Mouse (Mus musculus) MEL (cell line): ENCODE measurements around the gene Rbm18. TPM values are rescaled to one million over a fixed set of nuclear protein-coding genes. Genes with fewer than 3 reads are reported as not detected.

Experiments used
- DNase-seq: peaks from one replicate; pipeline ENCODE4 v3.0.0; 2011; ENCODE audit warnings: low read depth, low spot score
- H3K27ac ChIP-seq: 2 replicates; pipeline ENCODE4 v1.5.1; 2012; ENCODE audit warnings: low read depth, mild to moderate bottlenecking, control low read depth, low read length, moderate library complexity; ENCODE audit not compliant: control insufficient read depth
- H3K27me3 ChIP-seq, 2 experiments: fragments of 150-350 bp in 1 of 2; sonication (generic) in 1 of 2; 2 replicates each; pipeline ENCODE4 v1.6.1; 2012; ENCODE audit warnings: low read length in 2 of 2, mild to moderate bottlenecking in 2 of 2, improper control_type of control experiment in 1 of 2, moderate library complexity in 1 of 2; ENCODE audit not compliant: insufficient read depth in 2 of 2, control insufficient read depth in 1 of 2
- H3K36me3 ChIP-seq, 2 experiments: 2 replicates each; pipeline ENCODE4 v1.6.1; 2012 to 2014; ENCODE audit warnings: low read length in 2 of 2, improper control_type of control experiment in 1 of 2, inconsistent platforms in 1 of 2, mild to moderate bottlenecking in 1 of 2; ENCODE audit not compliant: insufficient read depth in 2 of 2, control insufficient read depth in 1 of 2
- H3K4me1 ChIP-seq, 2 experiments: fragments of 150-350 bp in 1 of 2; sonication (generic) in 1 of 2; 2 replicates each; pipeline ENCODE4 v1.6.1; 2012; ENCODE audit warnings: low read length in 2 of 2, improper control_type of control experiment in 1 of 2, mild to moderate bottlenecking in 1 of 2; ENCODE audit not compliant: insufficient read depth in 2 of 2, control insufficient read depth in 1 of 2
- H3K4me3 ChIP-seq, 2 experiments: fragments of 150-350 bp in 1 of 2; sonication (generic) in 1 of 2; 2 replicates each; pipeline ENCODE4 v1.5.1; 2012; ENCODE audit warnings: low read depth in 2 of 2, low read length in 2 of 2, mild to moderate bottlenecking in 2 of 2, moderate library complexity in 2 of 2, control low read depth in 1 of 2, improper control_type of control experiment in 1 of 2; ENCODE audit not compliant: control insufficient read depth in 1 of 2, insufficient read depth in 1 of 2
- H3K79me2 ChIP-seq: 2 replicates; pipeline ENCODE4 v1.6.1; 2012; ENCODE audit warnings: mild to moderate bottlenecking, low read length, moderate library complexity; ENCODE audit not compliant: control insufficient read depth, poor library complexity, insufficient read depth
- H3K9ac ChIP-seq: 2 replicates; pipeline ENCODE4 v1.6.1; 2012; ENCODE audit warnings: low read depth, mild to moderate bottlenecking, control low read depth, low read length, moderate library complexity; ENCODE audit not compliant: control insufficient read depth, poor library complexity, severe bottlenecking
- H3K9me3 ChIP-seq: fragments of 150-350 bp; sonication (generic); replicated peaks from 2 replicates; pipeline ENCODE4 v1.6.1; 2012; ENCODE audit warnings: mild to moderate bottlenecking, low read length, improper control_type of control experiment, moderate library complexity; ENCODE audit not compliant: insufficient read depth
- BHLHE40 ChIP-seq: IDR thresholded peaks from 2 replicates; pipeline ENCODE4 v1.6.1; 2012; ENCODE audit warnings: low read depth, mild to moderate bottlenecking, inconsistent platforms, low read length, improper control_type of control experiment, borderline replicate concordance
- CHD1 ChIP-seq: IDR thresholded peaks from 2 replicates; pipeline ENCODE4 v1.6.1; 2012; ENCODE audit warnings: low read depth, mild to moderate bottlenecking, inconsistent platforms, low read length, improper control_type of control experiment
- CHD2 ChIP-seq: IDR thresholded peaks from 2 replicates; pipeline ENCODE4 v1.6.1; 2011; ENCODE audit warnings: low read length, improper control_type of control experiment
- ELF1 ChIP-seq: IDR thresholded peaks from 2 replicates; pipeline ENCODE4 v1.6.1; 2014; ENCODE audit warnings: low read depth, mild to moderate bottlenecking, inconsistent platforms, low read length, improper control_type of control experiment, moderate library complexity
- ETS1 ChIP-seq: IDR thresholded peaks from 2 replicates; pipeline ENCODE4 v1.6.1; 2012; ENCODE audit warnings: low read depth, mild to moderate bottlenecking, inconsistent platforms, low read length, improper control_type of control experiment, moderate library complexity
- GATA1 ChIP-seq: IDR thresholded peaks from 2 replicates; pipeline ENCODE4 v1.6.1; 2011; ENCODE audit warnings: low read depth, low read length, improper control_type of control experiment
- HCFC1 ChIP-seq: IDR thresholded peaks from 2 replicates; pipeline ENCODE4 v1.6.1; 2012; ENCODE audit warnings: low read depth, mild to moderate bottlenecking, inconsistent platforms, low read length, improper control_type of control experiment, moderate library complexity
- JUND ChIP-seq: IDR thresholded peaks from 2 replicates; pipeline ENCODE4 v1.6.1; 2011; ENCODE audit warnings: low read depth, mild to moderate bottlenecking, improper control_type of control experiment, low read length
- KAT2A ChIP-seq: conservative IDR thresholded peaks from 2 replicates; pipeline ENCODE4 v1.6.1; 2012; ENCODE audit warnings: low read depth, low read length, improper control_type of control experiment, inconsistent platforms
- MAFK ChIP-seq: IDR thresholded peaks from 2 replicates; pipeline ENCODE4 v1.6.1; 2011; ENCODE audit warnings: low read depth, mild to moderate bottlenecking, low read length, improper control_type of control experiment, borderline replicate concordance
- MAZ ChIP-seq: IDR thresholded peaks from 2 replicates; pipeline ENCODE4 v1.6.1; 2012; ENCODE audit warnings: low read depth, mild to moderate bottlenecking, inconsistent platforms, low read length, improper control_type of control experiment
- MEF2A ChIP-seq: IDR thresholded peaks from 2 replicates; pipeline ENCODE4 v1.6.1; 2014; ENCODE audit warnings: low read depth, mild to moderate bottlenecking, inconsistent platforms, low read length, improper control_type of control experiment; ENCODE audit not compliant: poor library complexity, insufficient replicate concordance, severe bottlenecking; ENCODE audit errors: extremely low read depth
- MXI1 ChIP-seq: IDR thresholded peaks from 2 replicates; pipeline ENCODE4 v1.6.1; 2011; ENCODE audit warnings: mild to moderate bottlenecking, low read depth, low read length, improper control_type of control experiment
- MYB ChIP-seq: IDR thresholded peaks from 2 replicates; pipeline ENCODE4 v1.6.1; 2011; ENCODE audit warnings: mild to moderate bottlenecking, low read depth, low read length, improper control_type of control experiment
- MYC ChIP-seq: IDR thresholded peaks from 2 replicates; pipeline ENCODE4 v1.6.1; 2011; ENCODE audit warnings: low read depth, mild to moderate bottlenecking, low read length, improper control_type of control experiment, moderate library complexity
- POLR2A ChIP-seq, 2 experiments: IDR thresholded peaks; 2 replicates each; pipeline ENCODE4 v1.6.1; 2011 to 2012; ENCODE audit warnings: low read length in 2 of 2, mild to moderate bottlenecking in 2 of 2, control low read depth in 1 of 2, improper control_type of control experiment in 1 of 2, low read depth in 1 of 2, moderate library complexity in 1 of 2; ENCODE audit not compliant: control insufficient read depth in 1 of 2, insufficient read depth in 1 of 2, poor library complexity in 1 of 2
- POLR2AphosphoS2 ChIP-seq: IDR thresholded peaks from 2 replicates; pipeline ENCODE4 v1.6.1; 2011; ENCODE audit warnings: low read length, improper control_type of control experiment
- POLR2AphosphoS5 ChIP-seq: IDR thresholded peaks from 2 replicates; pipeline ENCODE4 v1.6.1; 2012; ENCODE audit warnings: low read depth, borderline replicate concordance, mild to moderate bottlenecking, inconsistent platforms, low read length, moderate library complexity, mixed read lengths
- TBP ChIP-seq: IDR thresholded peaks from 2 replicates; pipeline ENCODE4 v1.8.0; 2011; ENCODE audit warnings: low read depth, low read length, improper control_type of control experiment
- UBTF ChIP-seq: IDR thresholded peaks from 2 replicates; pipeline ENCODE4 v1.6.1; 2012; ENCODE audit warnings: low read depth, mild to moderate bottlenecking, inconsistent platforms, low read length, improper control_type of control experiment, moderate library complexity, borderline replicate concordance; ENCODE audit not compliant: insufficient read depth
- USF2 ChIP-seq, 2 experiments: IDR thresholded peaks; 2 replicates each; pipeline ENCODE4 v1.6.1; 2011 to 2012; ENCODE audit warnings: improper control_type of control experiment in 2 of 2, low read length in 2 of 2, borderline replicate concordance in 1 of 2, inconsistent platforms in 1 of 2, low read depth in 1 of 2, mild to moderate bottlenecking in 1 of 2; ENCODE audit not compliant: insufficient read depth in 1 of 2
- ZMIZ1 ChIP-seq: IDR thresholded peaks from 2 replicates; pipeline ENCODE4 v1.6.1; 2012; ENCODE audit warnings: low read depth, mild to moderate bottlenecking, inconsistent platforms, low read length, improper control_type of control experiment, moderate library complexity
- polyA plus RNA-seq, 2 experiments: library from polyadenylated mRNA; stranded (reverse) in 1 of 2; unstranded in 1 of 2; fragments of >175 nt in 1 of 2; fragments of >200 nt in 1 of 2; gene quantifications; 2 replicates each; pipeline versions ENCODE4 v1.2.1 to v1.2.4; 2012; ENCODE audit warnings: low replicate concordance in 2 of 2, low read depth in 1 of 2; ENCODE audit not compliant: insufficient read length in 2 of 2, insufficient read depth in 1 of 2, missing spikeins in 1 of 2
- total RNA-seq: library from RNA; depleted of rRNA; stranded (reverse); fragments of 300-350 nt; gene quantifications from 2 replicates; pipeline ENCODE4 v1.2.3, GENCODE M21; 2012

Gene Rbm18
- total and polyA plus RNA-seq, 3 experiments, result 16.7 to 20.1 TPM; not detected in 1

- H3K9me3 ChIP-seq, result no peaks in the 10 kb centered on the region
- no peak overlapping the region for H3K27ac ChIP-seq
- DNase-seq, result no peak
- H3K4me3 ChIP-seq, result no peak overlapping the region
- no peaks in the 10 kb centered on the region for H3K79me2 ChIP-seq
- H3K9ac ChIP-seq, result no peak overlapping the region
- no peaks in the 10 kb centered on the region for H3K27me3 ChIP-seq
- TF ChIP-seq GATA1 (no peak), CHD2 (no peak), POLR2AphosphoS5 (no peak), USF2 (IDR thresholded peaks at IDR 0.05; ENCODE audit: borderline replicate concordance in 1 of 2, insufficient read depth in 1 of 2, low read depth in 1 of 2, low read length in 2 of 2) (no peak), JUND (no peak), POLR2AphosphoS2 (no peak), UBTF (no peak), MXI1 (no peak), CHD1 (no peak), ETS1 (no peak), MYC (no peak), MYB (no peak), KAT2A (no peak), MEF2A (no peak), ELF1 (no peak), MAZ (no peak), TBP (no peak)
- H3K36me3 ChIP-seq, result no peaks in the 10 kb centered on the region
- H3K4me1 ChIP-seq, result no peaks in the 10 kb centered on the region
These were observed 28.0 kb downstream of the Rbm18 start for GRCm38 (mm10) chr2:36108615-36109014.

- no peak for DNase-seq
- no peaks in the 10 kb centered on the region for H3K9me3 ChIP-seq
- no peak within 1 kb of the TSS for H3K9ac ChIP-seq
- H3K27me3 ChIP-seq, result no peaks in the 10 kb centered on the region; a peak in 2 of 4 replicates
- H3K4me3 ChIP-seq, result no peak within 1 kb of the TSS
- TF ChIP-seq BHLHE40, result no peak
- TF ChIP-seq POLR2AphosphoS2, result no peak
- TF ChIP-seq MAFK, result no peak
- TF ChIP-seq POLR2A (IDR thresholded peaks at IDR 0.05; ENCODE audit: control insufficient read depth in 1 of 2, insufficient read depth in 1 of 2, low read depth in 1 of 2, low read length in 2 of 2, poor library complexity in 1 of 2), result no peak
- no peak for TF ChIP-seq ZMIZ1
- no peak for TF ChIP-seq HCFC1
- TF ChIP-seq CHD1, result no peak
- H3K4me1 ChIP-seq, result no peaks in the 10 kb centered on the region
- H3K36me3 ChIP-seq, result no peaks in the 10 kb centered on the region
- H3K27ac ChIP-seq, result no peak within 1 kb of the TSS
- H3K79me2 ChIP-seq, result no peaks in the 10 kb centered on the region
These were observed 31.4 kb downstream of the Rbm18 start, which contains the start of gene Lhx6 for GRCm38 (mm10) chr2:36104956-36105741. Lhx6 (minus strand) TSS chr2:36105408.
